Mouse (Mus musculus): Measurements from ENCODE around the gene Hpse. TPM values are rescaled to one million over a fixed set of nuclear protein-coding genes. Genes with fewer than 3 reads are reported as not detected.

Gene Hpse
- polyA plus RNA-seq, 1 experiment: not detected

DNA sequence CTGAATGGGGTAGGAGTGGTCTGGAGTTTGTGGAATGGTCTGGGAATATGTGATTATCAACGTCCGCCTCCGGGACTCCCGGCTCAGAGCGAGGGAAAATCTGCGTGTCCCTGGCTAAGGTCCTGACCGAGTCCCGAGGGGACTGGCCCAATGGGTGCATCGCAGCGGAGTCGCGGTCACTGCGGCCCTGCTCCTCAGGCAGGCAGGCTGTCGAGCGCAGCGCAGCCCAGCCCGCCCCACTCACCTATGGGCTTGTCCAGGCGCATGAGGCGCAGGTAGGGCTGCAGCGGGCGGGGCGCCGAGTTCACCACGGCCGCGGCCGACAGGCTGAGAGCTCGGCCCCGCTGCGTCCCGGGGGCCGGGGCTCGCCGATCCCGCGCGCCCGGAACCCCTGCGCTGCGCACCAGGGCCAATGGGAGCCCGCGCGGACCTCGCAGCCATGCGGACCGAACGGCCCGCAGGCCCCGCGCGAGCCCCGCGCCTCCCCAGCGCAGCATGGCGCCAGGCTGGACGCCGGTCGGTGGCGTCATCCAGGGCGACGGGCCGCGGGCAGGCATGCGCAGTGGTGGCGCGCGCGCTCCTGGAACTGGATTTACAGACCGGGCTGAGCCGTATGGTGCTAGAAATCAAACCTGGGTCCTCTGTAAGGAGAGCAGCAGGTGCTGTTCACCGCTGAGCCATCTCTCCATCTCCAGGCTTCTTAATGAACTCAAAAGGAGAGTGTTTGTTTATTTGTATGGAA is 45.6 kb downstream of the Hpse start:
- peak overlapping the region; percentile 65 for H3K4me3 ChIP-seq (ENCODE audit: insufficient read depth, low read depth, low read length)
- TF ChIP-seq POLR2A (IDR thresholded peaks at IDR 0.05; ENCODE audit: insufficient read depth, low read depth, low read length) (peak; percentile 83), CTCF (IDR thresholded peaks at IDR 0.05; ENCODE audit: insufficient read depth, low read depth, low read length) (no peak)
- no peak overlapping the region for H3K27ac ChIP-seq (ENCODE audit: insufficient read depth, low read depth, low read length)
- WGBS: under 1% methylated on average over 71 of the region's 71 CpGs
- H3K4me1 ChIP-seq (ENCODE audit: control insufficient read depth, insufficient read depth, low read length): peaks cover 6% of the 10 kb centered on the region

DNA sequence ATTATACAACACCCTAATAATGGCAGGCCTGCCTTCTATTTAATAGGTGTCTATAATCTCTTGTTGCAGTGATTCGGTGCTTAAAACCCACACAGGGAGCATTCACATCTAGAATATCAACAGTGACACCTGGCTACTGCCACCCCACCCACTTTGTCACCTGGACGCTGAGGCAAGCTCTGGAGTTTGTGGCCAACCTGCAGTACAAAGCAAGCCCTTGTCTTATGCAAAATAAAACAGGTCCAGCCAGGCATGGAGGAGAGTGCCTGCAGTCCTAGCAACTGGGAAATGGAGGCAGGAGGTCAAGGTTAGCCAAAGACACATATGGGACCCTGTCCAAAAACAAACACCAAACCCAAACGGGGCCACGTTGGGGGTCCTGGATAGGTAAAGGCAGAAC is 47.1 kb downstream of the Hpse start:
- TF ChIP-seq POLR2A (IDR thresholded peaks at IDR 0.05; ENCODE audit: insufficient read depth, low read depth, low read length) (no peak), CTCF (IDR thresholded peaks at IDR 0.05; ENCODE audit: insufficient read depth, low read depth, low read length) (no peak)
- 80% methylated on average over 4 of the region's 4 CpGs for WGBS
- H3K4me3 ChIP-seq (ENCODE audit: insufficient read depth, low read depth, low read length): no peak overlapping the region
- H3K4me1 ChIP-seq (ENCODE audit: control insufficient read depth, insufficient read depth, low read length): peaks cover 9% of the 10 kb centered on the region
- no peak overlapping the region for H3K27ac ChIP-seq (ENCODE audit: insufficient read depth, low read depth, low read length)

GRCm38 (mm10) chr5:100671897-100672296 is 47.6 kb downstream of the Hpse start:
- WGBS: 76% methylated on average over 3 of the region's 3 CpGs
- no peak overlapping the region for H3K27ac ChIP-seq (ENCODE audit: insufficient read depth, low read depth, low read length)
- TF ChIP-seq CTCF (IDR thresholded peaks at IDR 0.05; ENCODE audit: insufficient read depth, low read depth, low read length): no peak
- TF ChIP-seq POLR2A (IDR thresholded peaks at IDR 0.05; ENCODE audit: insufficient read depth, low read depth, low read length): no peak

DNA sequence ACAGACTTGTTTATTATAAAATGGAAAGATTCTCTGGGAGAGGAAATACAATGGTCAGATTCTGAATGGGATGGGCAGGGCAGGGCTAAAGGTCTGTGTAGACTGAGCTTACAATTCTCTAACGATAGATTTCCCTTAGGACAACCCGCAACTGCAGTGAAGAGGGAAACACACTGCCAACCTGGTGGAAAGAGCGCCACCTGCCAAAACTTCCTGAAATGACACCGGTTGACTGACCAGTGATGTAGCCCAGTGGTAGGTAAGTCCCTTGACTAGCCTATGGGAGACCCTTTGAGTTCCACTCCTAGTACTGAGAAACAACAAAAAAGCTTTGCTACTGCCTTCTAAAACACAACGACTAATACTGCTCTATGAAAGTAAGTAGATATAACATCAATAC is 48.1 kb downstream of the Hpse start:
- 23% methylated on average over 5 of the region's 5 CpGs for WGBS
- Histone ChIP-seq H3K4me3 (ENCODE audit: insufficient read depth, low read depth, low read length) (no peak overlapping the region), H3K4me1 (ENCODE audit: control insufficient read depth, insufficient read depth, low read length) (peaks cover 9% of the 10 kb centered on the region), H3K27ac (ENCODE audit: insufficient read depth, low read depth, low read length) (no peak overlapping the region)
- TF ChIP-seq CTCF (IDR thresholded peaks at IDR 0.05; ENCODE audit: insufficient read depth, low read depth, low read length): no peak
- no peak for TF ChIP-seq POLR2A (IDR thresholded peaks at IDR 0.05; ENCODE audit: insufficient read depth, low read depth, low read length)

More at GRCm38 (mm10) chr5:100671897-100672296, 47.6 kb downstream of the Hpse start:
- H3K4me3 ChIP-seq (ENCODE audit: insufficient read depth, low read depth, low read length): no peak overlapping the region
- peaks cover 9% of the 10 kb centered on the region for H3K4me1 ChIP-seq (ENCODE audit: control insufficient read depth, insufficient read depth, low read length)

GRCm38 (mm10) chr5:100666965-100667364 is 52.6 kb downstream of the Hpse start:
- no peak for TF ChIP-seq POLR2A (IDR thresholded peaks at IDR 0.05; ENCODE audit: insufficient read depth, low read depth, low read length)
- no peak overlapping the region for H3K27ac ChIP-seq (ENCODE audit: insufficient read depth, low read depth, low read length)
- no peak overlapping the region for H3K4me3 ChIP-seq (ENCODE audit: insufficient read depth, low read depth, low read length)
- peaks cover 6% of the 10 kb centered on the region; the same call in 1 of the 2 replicates for H3K4me1 ChIP-seq (ENCODE audit: control insufficient read depth, insufficient read depth, low read length)
- WGBS: 72% methylated on average over 1 of the region's 1 CpGs

GRCm38 (mm10) chr5:100663854-100664253 is 55.7 kb downstream of the Hpse start:
- WGBS: 54% methylated on average over 5 of the region's 5 CpGs

DNA sequence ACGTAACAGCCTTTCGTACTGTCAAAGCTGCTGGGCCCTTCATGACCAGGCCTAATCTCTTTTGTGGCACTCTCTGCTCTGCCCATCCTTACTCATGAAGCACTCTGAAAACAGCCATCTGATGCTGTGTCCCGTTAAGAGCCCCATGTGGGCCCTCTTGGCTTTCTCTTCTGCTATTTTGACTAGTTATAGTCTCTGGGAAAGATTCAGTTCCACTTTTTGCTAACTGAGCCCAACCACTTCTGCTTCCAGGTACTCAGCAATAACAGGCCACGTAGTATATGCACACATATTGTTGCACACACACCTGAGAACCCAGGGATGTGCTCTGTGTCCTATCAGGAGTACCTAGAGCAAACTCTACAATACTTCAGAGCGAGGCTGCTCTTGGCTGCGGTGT is 56.5 kb downstream of the Hpse start:
- Histone ChIP-seq H3K4me3 (ENCODE audit: insufficient read depth, low read depth, low read length) (no peak overlapping the region), H3K27ac (ENCODE audit: insufficient read depth, low read depth, low read length) (no peak overlapping the region), H3K4me1 (ENCODE audit: control insufficient read depth, insufficient read depth, low read length) (0 out of 2 replicates have a peak, but pooled peaks cover 3% of the 10 kb centered on the region)
- 94% methylated on average over 6 of the region's 6 CpGs for WGBS
- TF ChIP-seq CTCF (IDR thresholded peaks at IDR 0.05; ENCODE audit: insufficient read depth, low read depth, low read length) (no peak), POLR2A (IDR thresholded peaks at IDR 0.05; ENCODE audit: insufficient read depth, low read depth, low read length) (no peak)

More at GRCm38 (mm10) chr5:100663854-100664253, 55.7 kb downstream of the Hpse start:
- Histone ChIP-seq H3K4me1 (ENCODE audit: control insufficient read depth, insufficient read depth, low read length) (0 out of 2 replicates have a peak, but pooled peaks cover 3% of the 10 kb centered on the region), H3K27ac (ENCODE audit: insufficient read depth, low read depth, low read length) (no peak overlapping the region), H3K4me3 (ENCODE audit: insufficient read depth, low read depth, low read length) (no peak overlapping the region)
- TF ChIP-seq CTCF (IDR thresholded peaks at IDR 0.05; ENCODE audit: insufficient read depth, low read depth, low read length): no peak
- no peak for TF ChIP-seq POLR2A (IDR thresholded peaks at IDR 0.05; ENCODE audit: insufficient read depth, low read depth, low read length)

DNA sequence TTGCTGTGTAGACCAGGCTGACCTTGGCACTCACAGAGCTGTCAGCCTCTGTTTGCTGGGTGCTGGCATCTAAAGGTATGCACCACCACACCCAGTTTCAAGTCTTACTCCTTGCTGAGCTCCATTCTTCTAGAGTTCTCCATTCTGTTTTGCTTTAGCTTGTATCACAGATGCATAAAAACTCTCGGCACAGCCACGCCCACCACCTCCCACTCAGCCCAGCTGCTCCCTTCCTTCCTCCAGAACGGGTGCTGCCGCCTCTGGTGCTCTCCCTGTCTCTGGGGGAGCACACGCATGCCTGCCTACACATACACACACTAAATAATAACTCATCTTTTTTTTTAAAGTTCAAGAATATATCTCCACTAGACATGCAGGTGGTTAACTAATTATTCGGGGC is 61.1 kb downstream of the Hpse start:
- no peak for TF ChIP-seq POLR2A (IDR thresholded peaks at IDR 0.05; ENCODE audit: insufficient read depth, low read depth, low read length)
- TF ChIP-seq CTCF (IDR thresholded peaks at IDR 0.05; ENCODE audit: insufficient read depth, low read depth, low read length): no peak
- WGBS: 30% methylated on average over 6 of the region's 6 CpGs
- Histone ChIP-seq H3K4me3 (ENCODE audit: insufficient read depth, low read depth, low read length) (no peak overlapping the region), H3K4me1 (ENCODE audit: control insufficient read depth, insufficient read depth, low read length) (0 out of 2 replicates have a peak, but pooled peaks cover 2% of the 10 kb centered on the region), H3K27ac (ENCODE audit: insufficient read depth, low read depth, low read length) (no peak overlapping the region)

- 77% methylated on average over 6 of the region's 6 CpGs for WGBS
These were observed 63.2 kb downstream of the Hpse start for GRCm38 (mm10) chr5:100656352-100656751.

More at GRCm38 (mm10) chr5:100656352-100656751, 63.2 kb downstream of the Hpse start:
- no peak overlapping the region for H3K4me3 ChIP-seq (ENCODE audit: insufficient read depth, low read depth, low read length)
- H3K27ac ChIP-seq (ENCODE audit: insufficient read depth, low read depth, low read length): no peak overlapping the region
- H3K4me1 ChIP-seq (ENCODE audit: control insufficient read depth, insufficient read depth, low read length): 0 out of 2 replicates have a peak, but pooled peaks cover 2% of the 10 kb centered on the region
- TF ChIP-seq CTCF (IDR thresholded peaks at IDR 0.05; ENCODE audit: insufficient read depth, low read depth, low read length) (no peak), POLR2A (IDR thresholded peaks at IDR 0.05; ENCODE audit: insufficient read depth, low read depth, low read length) (no peak)

All from olfactory bulb, adult 2 months (tissue).